Mouse (Mus musculus): ENCODE measurements around the gene Nek7. TPM values are rescaled to one million over a fixed set of nuclear protein-coding genes. Genes with fewer than 3 reads are reported as not detected.

Gene Nek7
- polyA plus RNA-seq, 1 experiment from 2014 or later: 35.5 TPM

DNA sequence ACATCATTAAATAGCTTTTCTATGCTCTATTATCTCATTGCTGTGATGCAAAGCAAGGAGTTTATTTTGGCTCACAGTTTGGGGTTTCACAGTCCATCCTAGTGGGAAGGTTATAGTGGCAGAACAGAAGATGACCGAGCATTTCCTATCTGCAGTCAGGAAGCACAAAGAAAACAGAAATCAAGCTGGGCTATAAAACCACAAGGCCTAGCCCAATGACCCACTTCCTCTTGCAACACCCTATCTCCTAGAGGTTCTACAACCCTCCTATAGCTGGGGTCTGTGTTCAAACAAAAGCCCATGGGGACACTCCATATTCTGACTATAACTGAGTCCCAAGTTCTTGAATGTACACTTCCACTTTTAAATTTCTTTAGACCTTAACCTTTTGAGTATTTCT lies 139.2 kb downstream of the Nek7 start:
- no peaks in the 10 kb centered on the region for H3K4me1 ChIP-seq
- H3K27ac ChIP-seq: no peak overlapping the region
- DNase-seq (ENCODE audit: low spot score): no peak
- no peaks in the 10 kb centered on the region for H3K9me3 ChIP-seq
- no peak overlapping the region for H3K4me3 ChIP-seq
- 85% methylated on average over 1 of the region's 1 CpGs for WGBS
- H3K27me3 ChIP-seq (ENCODE audit: insufficient read depth, poor library complexity, severe bottlenecking): no peaks in the 10 kb centered on the region
- peaks cover 7% of the 10 kb centered on the region; the same call in 1 of the 2 replicates for H3K36me3 ChIP-seq

DNA sequence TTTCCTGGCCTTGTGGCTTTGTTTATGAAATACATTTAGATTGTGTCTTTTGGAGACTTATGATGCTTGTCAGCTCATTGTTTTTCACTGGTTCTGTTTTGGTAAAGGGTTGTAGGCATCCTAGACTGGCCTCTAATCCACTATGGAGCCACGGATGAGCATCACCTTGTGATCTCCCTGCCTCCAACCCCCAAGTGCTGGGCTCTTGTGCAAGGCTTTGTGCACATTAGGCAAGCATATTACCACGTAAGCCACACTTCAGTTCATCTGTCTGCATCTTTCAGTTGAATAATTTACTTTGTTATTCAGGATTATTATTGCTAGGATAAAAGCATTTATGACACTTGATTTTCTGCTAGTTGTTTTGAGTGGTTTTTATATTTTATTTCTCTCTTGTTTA lies 154.6 kb downstream of the Nek7 start:
- Histone ChIP-seq H3K27me3 (ENCODE audit: insufficient read depth, poor library complexity, severe bottlenecking) (no peaks in the 10 kb centered on the region), H3K9me3 (no peaks in the 10 kb centered on the region), H3K36me3 (no peaks in the 10 kb centered on the region), H3K4me1 (no peaks in the 10 kb centered on the region), H3K27ac (no peak overlapping the region), H3K4me3 (no peak overlapping the region)
- WGBS: 68% methylated on average over 2 of the region's 2 CpGs
- DNase-seq (ENCODE audit: low spot score): no peak

DNA sequence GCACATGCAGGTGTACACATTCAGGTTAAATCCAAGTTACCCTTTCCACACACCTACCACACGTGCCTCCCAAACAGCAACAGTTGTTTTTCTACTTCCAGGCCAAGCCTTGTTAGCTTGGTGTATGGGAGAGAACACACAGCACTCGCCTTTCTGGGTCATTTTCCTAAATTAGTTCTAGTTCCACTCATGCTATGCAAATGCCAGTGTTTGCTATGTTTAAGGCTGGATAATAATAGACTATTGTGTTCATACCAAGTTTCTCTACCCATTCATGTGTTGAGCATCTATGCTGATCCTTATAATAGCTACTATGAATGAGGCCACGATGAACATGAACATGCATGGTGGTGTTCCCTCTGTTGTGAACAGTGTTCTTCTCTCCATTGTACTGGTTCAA lies 158.5 kb downstream of the Nek7 start:
- WGBS: 79% methylated on average over 3 of the region's 3 CpGs
- DNase-seq (ENCODE audit: low spot score): no peak
- H3K27ac ChIP-seq: no peak overlapping the region

DNA sequence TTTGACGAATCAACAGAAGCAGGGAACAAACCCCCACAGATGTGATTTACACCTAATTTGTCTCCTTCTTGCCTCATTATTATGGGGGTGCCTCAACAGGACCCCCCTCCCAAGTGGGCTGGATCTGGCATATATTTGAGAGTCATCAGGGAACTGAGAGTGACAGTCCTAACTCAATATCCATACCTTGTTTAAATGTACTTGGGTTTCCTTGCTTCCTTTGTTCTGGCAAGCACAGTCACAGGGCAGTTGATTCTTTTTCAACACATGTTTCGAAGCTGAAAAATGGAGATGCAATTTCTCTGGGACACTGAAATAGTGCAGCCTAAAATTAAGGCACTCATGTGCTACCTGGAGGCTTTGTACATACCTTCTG lies 170.5 kb downstream of the Nek7 start:
- H3K9me3 ChIP-seq: no peaks in the 10 kb centered on the region
- no peaks in the 10 kb centered on the region for H3K27me3 ChIP-seq (ENCODE audit: insufficient read depth, poor library complexity, severe bottlenecking)
- no peak overlapping the region for H3K27ac ChIP-seq
- H3K4me3 ChIP-seq: no peak overlapping the region
- WGBS: 66% methylated on average over 2 of the region's 2 CpGs
- DNase-seq (ENCODE audit: low spot score): no peak
- no peaks in the 10 kb centered on the region for H3K36me3 ChIP-seq
- H3K4me1 ChIP-seq: no peaks in the 10 kb centered on the region

More for the DNA sequence above, 158.5 kb downstream of the Nek7 start:
- no peaks in the 10 kb centered on the region for H3K9me3 ChIP-seq
- no peak overlapping the region for H3K4me3 ChIP-seq
- peaks cover 6% of the 10 kb centered on the region for H3K4me1 ChIP-seq
- H3K27me3 ChIP-seq (ENCODE audit: insufficient read depth, poor library complexity, severe bottlenecking): no peaks in the 10 kb centered on the region
- H3K36me3 ChIP-seq: no peaks in the 10 kb centered on the region

DNA sequence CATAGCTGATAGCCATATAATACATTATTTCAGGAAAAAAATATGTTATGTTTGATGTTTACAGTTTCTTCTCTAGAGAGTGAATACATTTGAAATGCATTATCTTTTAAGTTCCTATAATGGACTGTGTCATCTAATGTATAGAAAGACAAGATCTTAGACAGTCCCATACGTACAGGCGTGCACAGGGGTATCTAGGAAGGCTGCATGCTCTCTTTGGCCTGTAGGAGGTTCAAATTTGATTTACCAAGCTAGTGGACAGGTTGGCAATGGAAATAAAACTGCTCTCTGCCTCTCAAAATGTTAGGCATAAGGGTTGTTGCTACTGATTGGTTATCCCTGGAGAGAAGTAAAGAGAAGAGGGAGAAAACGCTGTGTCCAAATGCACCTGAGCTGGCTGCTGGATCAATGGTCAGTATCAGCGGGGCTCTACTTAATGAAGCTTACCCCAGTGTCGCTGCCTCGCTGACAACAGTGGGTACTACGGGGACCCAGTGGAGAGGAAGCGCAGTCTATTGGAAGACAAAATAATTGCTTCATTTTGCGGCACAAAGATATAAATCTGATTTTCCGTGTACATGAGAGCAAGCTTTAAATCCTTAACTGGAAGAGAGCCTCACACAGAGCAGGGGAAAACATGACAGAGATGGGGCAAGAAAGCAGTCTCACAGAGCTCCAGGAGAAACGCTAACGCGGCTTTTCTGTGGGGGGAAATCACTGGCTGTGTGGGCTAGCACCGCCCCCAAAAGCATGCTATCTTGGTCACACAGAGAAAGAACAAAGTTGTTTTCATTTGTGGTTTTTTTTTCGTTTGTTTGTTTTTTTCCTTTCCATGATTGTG lies 171.1 kb downstream of the Nek7 start:
- H3K4me1 ChIP-seq: no peaks in the 10 kb centered on the region
- H3K9me3 ChIP-seq: no peaks in the 10 kb centered on the region
- H3K27ac ChIP-seq: no peak overlapping the region
- no peak overlapping the region for H3K4me3 ChIP-seq
- no peak for DNase-seq (ENCODE audit: low spot score)
- WGBS: 49% methylated on average over 15 of the region's 15 CpGs
- no peaks in the 10 kb centered on the region for H3K27me3 ChIP-seq (ENCODE audit: insufficient read depth, poor library complexity, severe bottlenecking)
- no peaks in the 10 kb centered on the region for H3K36me3 ChIP-seq

DNA sequence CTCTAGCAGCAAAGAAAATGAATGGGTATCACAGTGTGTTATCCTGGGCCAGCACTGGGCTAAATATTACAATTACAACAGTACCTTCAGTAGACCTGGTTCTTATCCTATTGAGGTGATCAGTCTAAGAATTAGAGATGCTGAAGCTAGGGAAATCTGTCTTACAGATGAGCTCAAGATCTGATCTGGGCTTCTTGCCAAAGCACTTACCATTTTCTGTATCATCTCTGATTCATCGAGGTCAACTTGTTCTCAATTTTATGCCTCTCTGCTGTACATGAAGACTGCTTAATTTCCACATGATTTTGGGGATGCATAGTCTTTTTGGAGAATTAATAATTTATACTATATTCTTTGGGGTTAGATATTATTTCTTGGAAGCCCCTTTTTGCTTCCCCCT lies 173.1 kb downstream of the Nek7 start:
- no peaks in the 10 kb centered on the region for H3K36me3 ChIP-seq
- no peak overlapping the region for H3K4me3 ChIP-seq
- WGBS: 90% methylated on average over 1 of the region's 1 CpGs

More for the DNA sequence above, 173.1 kb downstream of the Nek7 start:
- Histone ChIP-seq H3K27me3 (ENCODE audit: insufficient read depth, poor library complexity, severe bottlenecking) (no peaks in the 10 kb centered on the region), H3K4me1 (no peaks in the 10 kb centered on the region), H3K27ac (no peak overlapping the region), H3K9me3 (no peaks in the 10 kb centered on the region)
- no peak for DNase-seq (ENCODE audit: low spot score)

Other genes with a start within 250 kb of the Nek7 start
- gene Lhx9, start 228.4 kb upstream of the Nek7 start, polyA plus RNA-seq (2016; fragmentation: Nextera tagmentation; extraction: Ambion mirVana): 3.5 and 5.2 TPM in 2 replicates
- gene 2310009B15Rik, start 236.7 kb upstream of the Nek7 start, polyA plus RNA-seq (2016; fragmentation: Nextera tagmentation; extraction: Ambion mirVana): 27.0 and 30.2 TPM in 2 replicates

Measured in heart, embryonic 10.5 days (tissue).